Mouse (Mus musculus): ENCODE data around the gene Gtf2h4. TPM values are rescaled to one million over a fixed set of nuclear protein-coding genes. Genes with fewer than 3 reads are reported as not detected.

Gene Gtf2h4
- polyA plus RNA-seq, 1 experiment from 2014 or later, result 20.8 TPM

DNA sequence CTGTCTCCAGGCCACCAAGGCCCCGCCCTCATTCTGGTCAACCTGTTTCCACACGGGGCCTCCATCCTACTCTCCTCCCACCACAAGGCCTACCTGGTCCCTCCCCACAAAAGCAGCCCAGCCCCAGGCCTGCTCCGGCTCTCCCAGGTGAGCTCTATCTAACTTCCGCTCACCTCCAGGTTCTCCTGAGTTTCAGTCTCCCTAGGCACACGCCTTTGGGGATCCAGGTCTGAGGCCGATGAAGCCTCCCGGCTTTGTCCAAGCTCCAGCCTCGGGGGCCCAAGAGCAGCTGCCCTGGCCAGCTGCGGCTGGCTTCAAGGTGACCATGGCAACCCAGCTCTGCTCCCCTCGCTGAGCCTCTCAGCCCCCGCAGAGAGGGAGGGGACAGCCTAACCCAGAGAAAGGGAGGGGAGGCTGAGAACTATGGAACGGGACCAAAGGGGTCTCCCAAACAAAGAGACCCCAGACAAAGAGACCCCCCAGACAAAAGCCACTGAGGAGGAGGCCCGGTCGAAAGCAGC is 30.3 kb upstream of the Gtf2h4 start:
- no peaks in the 10 kb centered on the region for H3K36me3 ChIP-seq (ENCODE audit: control insufficient read depth, insufficient read depth, low read length)
- peak overlapping the region; percentile 54 for H3K9ac ChIP-seq (ENCODE audit: low read length)
- ATAC-seq (ENCODE audit: low FRiP score, low TSS enrichment), result peak; percentile 27
- no peaks in the 10 kb centered on the region for H3K4me1 ChIP-seq (replicated peaks; ENCODE audit: control insufficient read depth, insufficient read depth)
- DNase-seq (ENCODE audit: low spot score), result peak; percentile 81
- peak overlapping the region; percentile 57 for H3K4me2 ChIP-seq (replicated peaks; ENCODE audit: low read depth)
- H3K27ac ChIP-seq (replicated peaks), result peak overlapping the region; percentile 90
- TF ChIP-seq CTCF (IDR thresholded peaks at IDR 0.05; ENCODE audit: low read depth) (no peak), EP300 (optimal IDR thresholded peaks at IDR 0.05) (no peak)
- peak overlapping the region; percentile 36 for H3K4me3 ChIP-seq (ENCODE audit: low read depth, low read length)
- no peaks in the 10 kb centered on the region for H3K27me3 ChIP-seq (ENCODE audit: control insufficient read depth, insufficient read depth, low read length)
- 8% methylated on average over 13 of the region's 14 CpGs for WGBS
- H3K9me3 ChIP-seq (ENCODE audit: control insufficient read depth, low read length), result no peaks in the 10 kb centered on the region

DNA sequence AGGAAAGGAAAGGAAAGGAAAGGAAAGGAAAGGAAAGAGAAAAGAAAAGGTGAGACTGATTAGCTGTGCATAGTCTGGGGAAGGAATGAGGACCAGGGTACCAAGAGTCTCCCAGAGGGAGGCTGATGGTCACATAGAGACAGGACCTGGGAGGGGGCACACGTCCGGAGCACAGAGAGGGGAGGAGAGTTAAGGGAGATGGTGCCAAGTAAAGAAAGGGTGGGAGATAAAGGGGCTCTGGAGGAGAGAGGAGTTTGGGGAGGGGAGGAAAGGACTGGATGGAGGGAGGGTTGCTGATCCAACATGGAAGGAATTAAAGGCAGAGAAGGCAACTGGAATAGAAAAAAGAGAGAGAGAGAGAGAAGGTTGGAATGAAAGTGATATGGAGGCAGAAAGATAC is 29.5 kb upstream of the Gtf2h4 start:
- Histone ChIP-seq H3K4me2 (replicated peaks; ENCODE audit: low read depth) (peak overlapping the region; percentile 75), H3K9me3 (ENCODE audit: control insufficient read depth, low read length) (no peaks in the 10 kb centered on the region), H3K4me3 (ENCODE audit: low read depth, low read length) (no peak overlapping the region), H3K9ac (ENCODE audit: low read length) (no peak overlapping the region), H3K36me3 (ENCODE audit: control insufficient read depth, insufficient read depth, low read length) (no peaks in the 10 kb centered on the region), H3K27me3 (ENCODE audit: control insufficient read depth, insufficient read depth, low read length) (no peaks in the 10 kb centered on the region), H3K4me1 (replicated peaks; ENCODE audit: control insufficient read depth, insufficient read depth) (no peaks in the 10 kb centered on the region), H3K27ac (replicated peaks) (peak overlapping the region; percentile 98)
- no peak for DNase-seq (ENCODE audit: low spot score)
- no peak for ATAC-seq (ENCODE audit: low FRiP score, low TSS enrichment)
- 25% methylated on average over 2 of the region's 2 CpGs for WGBS
- no peak for TF ChIP-seq EP300 (optimal IDR thresholded peaks at IDR 0.05)
- no peak for TF ChIP-seq CTCF (IDR thresholded peaks at IDR 0.05; ENCODE audit: low read depth)

DNA sequence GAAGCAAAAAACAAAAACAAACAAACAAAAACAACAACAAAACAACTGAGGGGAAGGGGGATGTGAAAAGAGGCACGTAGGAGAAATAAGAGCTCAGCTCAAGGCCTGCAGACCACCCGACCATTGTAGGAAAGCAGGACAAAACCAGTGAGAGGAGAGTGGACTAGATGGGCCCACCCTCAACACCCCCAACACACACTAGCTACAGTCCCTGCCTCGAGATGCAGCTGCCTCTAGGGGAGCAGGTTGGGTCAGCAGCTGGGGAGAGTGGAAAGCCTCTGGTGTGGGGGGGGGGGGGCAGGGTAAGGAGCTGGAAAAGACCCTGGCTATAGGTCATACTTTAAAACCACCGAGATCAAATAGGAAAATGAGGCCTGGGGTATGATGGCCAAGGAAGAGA is 29.1 kb upstream of the Gtf2h4 start:
- ATAC-seq (ENCODE audit: low FRiP score, low TSS enrichment), result no peak
- TF ChIP-seq CTCF (IDR thresholded peaks at IDR 0.05; ENCODE audit: low read depth) (no peak), EP300 (optimal IDR thresholded peaks at IDR 0.05) (no peak)
- 19% methylated on average over 4 of the region's 4 CpGs for WGBS
- H3K4me1 ChIP-seq (replicated peaks; ENCODE audit: control insufficient read depth, insufficient read depth), result peaks cover 3% of the 10 kb centered on the region; the same call in 1 of the 2 replicates
- peak overlapping the region; percentile 55; the same call in 1 of the 2 replicates for H3K4me3 ChIP-seq (ENCODE audit: low read depth, low read length)
- H3K27me3 ChIP-seq (ENCODE audit: control insufficient read depth, insufficient read depth, low read length), result no peaks in the 10 kb centered on the region
- DNase-seq (ENCODE audit: low spot score), result no peak
- H3K27ac ChIP-seq (replicated peaks), result peak overlapping the region; percentile 98
- no peak overlapping the region; the same call in 1 of the 2 replicates for H3K9ac ChIP-seq (ENCODE audit: low read length)
- H3K4me2 ChIP-seq (replicated peaks; ENCODE audit: low read depth), result peak overlapping the region; percentile 75
- no peaks in the 10 kb centered on the region for H3K9me3 ChIP-seq (ENCODE audit: control insufficient read depth, low read length)
- H3K36me3 ChIP-seq (ENCODE audit: control insufficient read depth, insufficient read depth, low read length), result no peaks in the 10 kb centered on the region

DNA sequence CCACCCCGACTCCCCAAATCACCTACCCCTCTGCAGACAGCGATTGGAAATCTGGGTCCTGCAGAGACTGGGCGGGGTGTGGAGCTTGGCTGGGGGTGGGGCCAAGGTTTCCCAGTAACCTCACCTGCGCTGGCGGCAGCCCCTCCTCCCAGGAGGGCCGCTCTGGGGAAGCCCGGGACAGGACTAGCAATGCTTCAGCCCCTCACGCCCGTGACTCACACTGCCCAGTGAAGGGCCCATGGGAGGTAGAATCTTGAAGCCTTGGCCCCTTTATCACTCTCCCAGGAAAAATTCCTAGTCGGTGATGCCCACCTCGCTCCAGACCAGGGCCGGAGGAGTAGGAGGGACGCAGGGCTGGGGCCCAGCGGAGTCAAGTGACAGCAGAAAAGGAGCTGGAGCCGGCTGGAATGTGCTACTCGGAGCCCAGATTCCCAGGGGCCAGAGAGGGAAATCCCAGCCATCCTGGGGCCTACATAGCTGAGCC is 28.5 kb upstream of the Gtf2h4 start:
- no peaks in the 10 kb centered on the region for H3K27me3 ChIP-seq (ENCODE audit: control insufficient read depth, insufficient read depth, low read length)
- H3K36me3 ChIP-seq (ENCODE audit: control insufficient read depth, insufficient read depth, low read length), result no peaks in the 10 kb centered on the region
- DNase-seq (ENCODE audit: low spot score), result peak; percentile 90
- H3K4me3 ChIP-seq (ENCODE audit: low read depth, low read length), result peak overlapping the region; percentile 55
- TF ChIP-seq CTCF (IDR thresholded peaks at IDR 0.05; ENCODE audit: low read depth) (no peak), EP300 (optimal IDR thresholded peaks at IDR 0.05) (no peak)
- no peaks in the 10 kb centered on the region for H3K9me3 ChIP-seq (ENCODE audit: control insufficient read depth, low read length)
- H3K9ac ChIP-seq (ENCODE audit: low read length), result peak overlapping the region; percentile 80
- WGBS, result 4% methylated on average over 15 of the region's 16 CpGs
- peaks cover 5% of the 10 kb centered on the region; the same call in 1 of the 2 replicates for H3K4me1 ChIP-seq (replicated peaks; ENCODE audit: control insufficient read depth, insufficient read depth)
- peak overlapping the region; percentile 75 for H3K4me2 ChIP-seq (replicated peaks; ENCODE audit: low read depth)
- peak overlapping the region; percentile 98 for H3K27ac ChIP-seq (replicated peaks)
- peak; percentile 28 for ATAC-seq (ENCODE audit: low FRiP score, low TSS enrichment)

DNA sequence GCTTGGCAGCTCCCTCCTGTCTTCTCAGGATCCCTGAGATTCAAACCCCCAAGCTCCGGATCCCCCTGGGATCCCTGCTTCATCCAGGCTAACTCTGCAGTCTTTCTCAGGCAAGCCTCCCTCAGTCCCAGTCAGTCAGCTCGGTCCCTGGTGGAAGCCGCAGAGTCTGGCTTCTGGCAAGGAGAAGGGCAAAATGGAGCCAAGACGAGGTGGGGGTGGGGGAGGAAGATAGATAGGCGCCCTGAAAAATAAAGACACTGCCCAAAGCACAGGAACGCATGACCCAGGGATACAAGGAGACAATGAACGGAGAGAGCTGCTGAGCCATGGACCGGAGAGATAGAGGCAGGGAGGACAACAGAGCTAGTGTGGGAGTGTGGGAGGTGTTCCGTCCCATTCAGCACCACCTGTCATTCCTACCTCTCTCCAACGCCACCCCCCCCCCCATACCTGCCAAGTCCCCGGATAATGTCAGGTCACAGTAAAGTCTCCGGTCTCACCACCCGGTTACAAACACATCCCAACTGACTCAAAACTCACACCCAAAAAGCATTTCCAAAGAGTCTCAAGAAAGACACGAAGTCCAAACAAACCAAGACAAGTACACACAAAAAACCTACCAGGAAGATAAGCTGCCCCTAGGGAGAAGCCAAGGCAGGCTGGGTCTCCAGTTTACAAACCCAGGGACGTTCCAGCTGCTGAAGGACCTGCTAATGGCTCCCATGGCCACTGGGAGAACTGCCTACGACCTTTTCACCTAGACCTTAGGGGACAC is 27.9 kb upstream of the Gtf2h4 start:
- ATAC-seq (ENCODE audit: low FRiP score, low TSS enrichment) (no peak), DNase-seq (ENCODE audit: low spot score) (peak; percentile 55)
- peak overlapping the region; percentile 75 for H3K4me2 ChIP-seq (replicated peaks; ENCODE audit: low read depth)
- no peaks in the 10 kb centered on the region for H3K9me3 ChIP-seq (ENCODE audit: control insufficient read depth, low read length)
- H3K27me3 ChIP-seq (ENCODE audit: control insufficient read depth, insufficient read depth, low read length), result no peaks in the 10 kb centered on the region
- H3K9ac ChIP-seq (ENCODE audit: low read length), result peak overlapping the region; percentile 80
- H3K36me3 ChIP-seq (ENCODE audit: control insufficient read depth, insufficient read depth, low read length), result no peaks in the 10 kb centered on the region
- peak overlapping the region; percentile 98 for H3K27ac ChIP-seq (replicated peaks)
- TF ChIP-seq CTCF (IDR thresholded peaks at IDR 0.05; ENCODE audit: low read depth), result peak; percentile 8; the same call in 1 of the 2 replicates
- TF ChIP-seq EP300 (optimal IDR thresholded peaks at IDR 0.05), result no peak
- 3% methylated on average over 16 of the region's 16 CpGs for WGBS
- H3K4me3 ChIP-seq (ENCODE audit: low read depth, low read length), result peak overlapping the region; percentile 55
- H3K4me1 ChIP-seq (replicated peaks; ENCODE audit: control insufficient read depth, insufficient read depth), result peaks cover 5% of the 10 kb centered on the region; the same call in 1 of the 2 replicates

Measured in stomach, postnatal 0 days (tissue).